Mouse (Mus musculus) stomach, postnatal 0 days (tissue): Measurements from ENCODE around the gene Lpp.

Experiments
- CTCF ChIP-seq: IDR thresholded peaks from 2 replicates; pipeline ENCODE4 v1.5.1; 2016; ENCODE audit warnings: antibody characterized with exemption, low read depth, mild to moderate bottlenecking, moderate library complexity
- EP300 ChIP-seq: optimal IDR thresholded peaks from 2 replicates; pipeline ENCODE3; 2016; ENCODE audit warnings: antibody characterized with exemption

GRCm38 (mm10) chr16:24576999-24577398 lies 183.7 kb downstream of the Lpp start:
- TF ChIP-seq CTCF (no peak), EP300 (no peak)
